Mouse (Mus musculus) liver, postnatal 0 days (tissue): Measurements from ENCODE around the gene BC049715.

Experiments
- CTCF ChIP-seq: sonication (generic); IDR thresholded peaks from 2 replicates; pipeline ENCODE4 v1.5.1; 2016; ENCODE audit warnings: antibody characterized with exemption, low read depth
- EP300 ChIP-seq: IDR thresholded peaks from 2 replicates; pipeline ENCODE4 v1.6.1; 2016; ENCODE audit warnings: antibody characterized with exemption, low read depth, mild to moderate bottlenecking

DNA sequence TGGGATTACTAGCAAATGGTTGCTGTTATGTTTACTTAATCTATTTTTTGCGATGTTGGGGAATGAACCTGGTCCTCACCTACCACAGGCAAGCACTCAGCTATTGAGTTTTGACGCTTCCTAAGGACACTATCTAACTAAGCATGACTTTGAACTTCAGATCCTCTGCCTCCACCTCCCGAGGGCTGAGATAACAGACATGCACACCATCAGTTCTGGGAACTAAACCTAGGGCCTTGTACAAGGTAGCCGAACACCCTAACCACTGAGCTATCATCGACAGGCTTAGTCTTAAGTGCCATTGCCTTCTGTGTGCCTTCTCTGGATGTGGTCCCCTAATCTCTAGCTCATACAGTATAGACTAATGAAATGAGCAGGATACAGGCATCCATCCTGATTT lies 37.9 kb downstream of the BC049715 start:
- no peak for TF ChIP-seq CTCF
- TF ChIP-seq EP300: no peak
